Mouse (Mus musculus): ENCODE results near the gene Smim12.

Gene Smim12

GRCm38 (mm10) chr4:127243552-127243951 is at the start of gene Smim12:
Gene Smim12 (plus strand): TSS chr4:127243784.
- peak; percentile 98 for DNase-seq (ENCODE audit: low spot score in 2 of 2)

GRCm38 (mm10) chr4:127194477-127195269 is 48.9 kb upstream of the Smim12 start:
- DNase-seq (ENCODE audit: low spot score in 2 of 2): no peak

GRCm38 (mm10) chr4:127198609-127199008 is 45.0 kb upstream of the Smim12 start:
- no peak for DNase-seq (ENCODE audit: low spot score in 2 of 2)

GRCm38 (mm10) chr4:127199406-127199805 is 44.2 kb upstream of the Smim12 start:
- no peak for DNase-seq (ENCODE audit: low spot score in 2 of 2)

GRCm38 (mm10) chr4:127200164-127200722 is 43.3 kb upstream of the Smim12 start:
- DNase-seq (ENCODE audit: low spot score in 2 of 2): no peak

GRCm38 (mm10) chr4:127200769-127201617 is 42.6 kb upstream of the Smim12 start:
- DNase-seq (ENCODE audit: low spot score in 2 of 2): no peak

GRCm38 (mm10) chr4:127203081-127203480 is 40.5 kb upstream of the Smim12 start:
- DNase-seq (ENCODE audit: low spot score in 2 of 2): no peak

GRCm38 (mm10) chr4:127211318-127211717 is 32.3 kb upstream of the Smim12 start:
- DNase-seq (ENCODE audit: low spot score in 2 of 2): no peak

GRCm38 (mm10) chr4:127214510-127214909 is 29.1 kb upstream of the Smim12 start:
- no peak for DNase-seq (ENCODE audit: low spot score in 2 of 2)

GRCm38 (mm10) chr4:127215103-127215502 is 28.5 kb upstream of the Smim12 start:
- no peak for DNase-seq (ENCODE audit: low spot score in 2 of 2)

GRCm38 (mm10) chr4:127215799-127216198 is 27.8 kb upstream of the Smim12 start:
- no peak for DNase-seq (ENCODE audit: low spot score in 2 of 2)

GRCm38 (mm10) chr4:127216251-127216651 is 27.3 kb upstream of the Smim12 start:
- no peak for DNase-seq (ENCODE audit: low spot score in 2 of 2)

GRCm38 (mm10) chr4:127217048-127217447 is 26.5 kb upstream of the Smim12 start:
- no peak for DNase-seq (ENCODE audit: low spot score in 2 of 2)

- DNase-seq (ENCODE audit: low spot score in 2 of 2): no peak
These were observed 20.3 kb upstream of the Smim12 start for GRCm38 (mm10) chr4:127223291-127223690.

GRCm38 (mm10) chr4:127223755-127224154 is 19.8 kb upstream of the Smim12 start:
- DNase-seq (ENCODE audit: low spot score in 2 of 2): no peak

GRCm38 (mm10) chr4:127224444-127225100 is 19.0 kb upstream of the Smim12 start:
- no peak for DNase-seq (ENCODE audit: low spot score in 2 of 2)

GRCm38 (mm10) chr4:127226067-127226466 is 17.5 kb upstream of the Smim12 start:
- DNase-seq (ENCODE audit: low spot score in 2 of 2): no peak

- no peak for DNase-seq (ENCODE audit: low spot score in 2 of 2)
These were observed 16.4 kb upstream of the Smim12 start for GRCm38 (mm10) chr4:127227051-127227673.

- no peak for DNase-seq (ENCODE audit: low spot score in 2 of 2)
These were observed 11.6 kb upstream of the Smim12 start for GRCm38 (mm10) chr4:127232028-127232427.

GRCm38 (mm10) chr4:127232551-127232950 is 11.0 kb upstream of the Smim12 start:
- no peak for DNase-seq (ENCODE audit: low spot score in 2 of 2)

- no peak for DNase-seq (ENCODE audit: low spot score in 2 of 2)
These were observed 10.0 kb upstream of the Smim12 start for GRCm38 (mm10) chr4:127233416-127234125.

Data from urinary bladder, postnatal 36 days (tissue).